Mouse (Mus musculus) Patski (cell line): ENCODE measurements at regions not wholly inside any gene's neighbourhood (a gene's known extent, or its start where the extent isn't known, plus 50 kb on each side); places are given as distances from the start of the nearest gene placed in this dataset.

Source experiments
- ATAC-seq: fragments of 100-300 bp; one replicate; pipeline ENCODE4 v1.8.0; 2021
- CTCF ChIA-PET: fragments of 350-600 bp; sonication (Branson Sonifier 250); formaldehyde crosslinking; loops from one replicate; lab custom pipeline; 2022; ENCODE audit warnings: inconsistent platforms; lab: Charles Lee
- POLR2A ChIA-PET: fragments of 350-600 bp; sonication (Branson Sonifier 250); formaldehyde crosslinking; loops from one replicate; lab custom pipeline; 2022; ENCODE audit warnings: antibody characterized with exemption, inconsistent platforms; lab: Charles Lee
- DNase-seq: peaks from one replicate; pipeline ENCODE4 v3.0.0-alpha.2; 2011; ENCODE audit warnings: low read depth, low spot score
- H3K27me3 ChIP-seq: fragments of 371-371 bp; one replicate; pipeline ENCODE4 v1.5.1; 2021
- CTCF ChIP-seq: fragments of 100-300 bp; IDR thresholded peaks from one replicate; pipeline ENCODE4 v1.5.1; 2021
- in situ Hi-C: fragments of 300-500 bp; cut with MboI; formaldehyde crosslinking; loops from 3 replicates; pipeline ENCODE4 v1.11.1; 2018; ENCODE audit warnings: low pct_unique_long_range_greater_than_20kb, mixed read lengths

DNA sequence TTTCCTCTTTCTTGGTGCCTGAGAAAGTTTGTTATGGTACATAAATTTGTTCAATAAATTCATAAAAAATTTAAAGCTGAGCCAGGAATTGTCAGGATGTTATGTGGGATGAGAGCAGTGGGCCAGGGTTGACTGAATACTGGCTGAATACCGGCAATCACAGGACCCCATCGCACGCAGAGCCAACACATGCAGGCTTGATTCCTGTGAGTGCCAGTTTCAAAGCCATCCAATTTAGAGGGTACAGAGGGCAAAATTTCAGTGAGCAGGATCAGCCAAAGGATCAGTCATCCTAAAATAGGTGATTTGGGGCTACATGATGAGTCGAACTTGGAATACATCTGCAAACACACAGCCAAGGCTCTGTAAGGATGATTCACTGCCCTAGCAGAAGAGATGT lies 583.6 kb upstream of the Nectin3 start:
- POLR2A ChIA-PET: no interaction called here
- no peak for TF ChIP-seq CTCF
- H3K27me3 ChIP-seq: peaks cover 6% of the 10 kb centered on the region
- no peak for ATAC-seq
- CTCF ChIA-PET: no interaction called here
- in situ Hi-C loops: no loop called here
- no peak for DNase-seq

DNA sequence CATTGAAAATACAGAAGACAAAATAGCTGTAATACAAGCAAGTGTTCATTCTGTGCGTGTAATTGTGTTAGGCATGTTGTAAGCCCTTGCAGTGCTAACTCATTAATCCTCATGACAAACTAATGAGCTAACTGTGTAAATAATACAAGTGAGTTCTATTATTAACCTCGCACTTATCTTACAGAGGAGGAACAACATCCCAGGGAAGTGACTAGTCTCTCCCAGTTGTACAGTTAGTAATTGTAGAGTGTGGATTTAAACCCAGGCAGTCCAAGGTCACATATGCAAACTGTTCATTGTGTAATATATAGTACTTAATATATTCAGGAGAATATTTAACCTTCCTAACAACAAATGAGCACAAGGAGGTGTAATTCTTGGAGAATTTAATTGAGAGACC lies 582.0 kb upstream of the Nectin3 start:
- ChIA-PET POLR2A (no interaction called here), CTCF (no interaction called here)
- no peak for DNase-seq
- peaks cover 6% of the 10 kb centered on the region for H3K27me3 ChIP-seq
- no peak for ATAC-seq
- in situ Hi-C loops: no loop called here
- no peak for TF ChIP-seq CTCF

DNA sequence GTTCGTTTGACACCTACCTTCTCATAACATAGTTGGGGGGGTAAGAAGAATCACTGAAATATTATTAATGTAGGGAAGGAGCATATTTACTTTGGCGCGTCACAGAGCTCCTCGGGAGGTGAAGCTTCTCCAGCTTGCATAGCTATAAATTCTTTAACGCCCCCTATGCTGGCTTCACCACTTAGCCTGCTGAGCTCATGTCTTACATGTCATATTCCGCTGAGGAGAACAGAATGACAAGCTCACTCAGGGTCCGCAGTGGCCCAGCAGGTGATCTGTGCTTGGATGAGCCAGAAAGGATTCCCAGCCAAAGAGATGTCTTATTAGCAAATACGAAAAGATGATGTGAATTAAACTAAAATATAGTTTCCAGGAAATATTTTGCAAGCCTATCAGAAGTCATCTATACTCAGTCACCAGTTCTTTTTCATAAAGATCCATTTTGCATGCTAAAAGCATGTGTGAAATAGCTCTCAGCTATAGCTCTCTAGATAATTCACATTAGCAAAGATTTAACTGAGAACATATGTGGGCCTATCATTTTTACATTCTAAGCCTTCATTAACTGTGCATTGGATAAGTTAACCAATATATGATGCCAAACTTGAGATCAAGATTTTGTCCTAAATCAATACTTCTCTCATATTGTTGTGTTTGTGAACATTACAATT lies 561.1 kb upstream of the Nectin3 start:
- no peaks in the 10 kb centered on the region for H3K27me3 ChIP-seq
- no peak for TF ChIP-seq CTCF
- CTCF ChIA-PET: no interaction called here
- POLR2A ChIA-PET: interaction anchor here (1.2 kb wide), 1 partner anchor 9 kb away, joined by 3 read pairs; no protein-coding TSS in a partner anchor
- ATAC-seq (no peak), DNase-seq (no peak)
- in situ Hi-C loops: no loop called here

DNA sequence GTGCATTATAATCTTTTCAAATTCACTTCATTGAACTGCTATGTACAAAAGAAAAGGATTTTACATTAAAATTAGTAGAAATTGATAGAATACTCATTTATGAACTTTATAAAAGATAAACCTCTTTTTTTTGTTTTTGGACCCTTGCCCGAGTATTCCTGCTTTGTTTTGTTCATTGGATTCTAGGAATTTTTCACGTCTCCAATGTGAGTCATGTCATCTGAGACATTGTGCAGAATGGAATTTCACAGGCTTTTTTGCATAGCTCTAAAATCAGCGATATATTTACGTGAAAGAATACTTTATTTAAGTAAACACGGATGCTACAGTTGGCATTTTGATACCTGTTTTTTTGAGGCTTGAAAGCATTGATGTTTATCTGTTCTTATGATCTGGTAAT lies 560.5 kb upstream of the Nectin3 start:
- no peak for ATAC-seq

DNA sequence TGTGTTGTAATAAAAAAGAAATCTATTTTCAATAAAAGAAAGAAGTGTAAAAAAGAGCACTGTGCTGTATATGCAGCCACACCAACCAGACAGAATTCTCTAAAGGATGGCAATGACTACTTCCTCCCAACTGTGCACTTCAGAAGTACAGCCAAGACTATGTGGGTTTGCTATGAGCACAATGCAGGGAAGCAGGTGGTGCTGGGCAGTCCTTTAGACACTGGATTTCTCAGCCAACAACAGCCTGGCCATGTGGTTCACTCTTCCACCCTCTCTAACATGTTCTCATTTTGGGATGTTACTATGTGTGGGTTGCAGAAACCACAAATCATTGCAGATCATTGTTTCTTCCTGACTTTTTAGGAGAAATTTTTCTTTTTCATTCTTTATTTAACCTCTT lies 527.6 kb upstream of the Nectin3 start:
- H3K27me3 ChIP-seq: no peaks in the 10 kb centered on the region
- DNase-seq (no peak), ATAC-seq (no peak)
- ChIA-PET CTCF (no interaction called here), POLR2A (no interaction called here)
- TF ChIP-seq CTCF: no peak
- in situ Hi-C loops: no loop called here

More for the DNA sequence above, 560.5 kb upstream of the Nectin3 start:
- no peak for DNase-seq
- H3K27me3 ChIP-seq: no peaks in the 10 kb centered on the region
- no peak for TF ChIP-seq CTCF
- ChIA-PET POLR2A (interaction anchor here (1.2 kb wide), 1 partner anchor 10 kb away, joined by 3 read pairs; no protein-coding TSS in a partner anchor), CTCF (no interaction called here)
- in situ Hi-C loops: no loop called here

DNA sequence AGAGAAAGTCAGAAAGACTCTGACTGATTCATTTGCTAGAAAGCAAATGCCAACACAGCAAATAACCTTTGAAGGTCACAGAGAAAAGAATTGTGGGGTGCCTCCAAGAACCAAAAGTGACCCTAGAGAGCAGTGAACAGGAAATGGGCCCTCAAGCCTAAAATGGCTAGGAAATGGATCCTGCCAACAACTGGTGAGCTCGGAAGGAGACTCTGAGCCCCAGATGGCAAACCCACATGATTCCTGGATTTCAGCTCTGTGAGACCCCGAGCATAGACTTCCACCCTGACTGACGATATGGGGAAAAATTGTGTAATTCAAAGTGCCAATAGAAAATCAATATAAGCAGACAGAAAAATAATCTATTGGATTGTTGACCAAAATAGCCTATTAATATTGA lies 519.2 kb upstream of the Nectin3 start:
- CTCF ChIA-PET: no interaction called here
- peaks cover 7% of the 10 kb centered on the region for H3K27me3 ChIP-seq
- DNase-seq: no peak
- ATAC-seq: no peak
- no peak for TF ChIP-seq CTCF
- in situ Hi-C loops: no loop called here
- POLR2A ChIA-PET: no interaction called here

DNA sequence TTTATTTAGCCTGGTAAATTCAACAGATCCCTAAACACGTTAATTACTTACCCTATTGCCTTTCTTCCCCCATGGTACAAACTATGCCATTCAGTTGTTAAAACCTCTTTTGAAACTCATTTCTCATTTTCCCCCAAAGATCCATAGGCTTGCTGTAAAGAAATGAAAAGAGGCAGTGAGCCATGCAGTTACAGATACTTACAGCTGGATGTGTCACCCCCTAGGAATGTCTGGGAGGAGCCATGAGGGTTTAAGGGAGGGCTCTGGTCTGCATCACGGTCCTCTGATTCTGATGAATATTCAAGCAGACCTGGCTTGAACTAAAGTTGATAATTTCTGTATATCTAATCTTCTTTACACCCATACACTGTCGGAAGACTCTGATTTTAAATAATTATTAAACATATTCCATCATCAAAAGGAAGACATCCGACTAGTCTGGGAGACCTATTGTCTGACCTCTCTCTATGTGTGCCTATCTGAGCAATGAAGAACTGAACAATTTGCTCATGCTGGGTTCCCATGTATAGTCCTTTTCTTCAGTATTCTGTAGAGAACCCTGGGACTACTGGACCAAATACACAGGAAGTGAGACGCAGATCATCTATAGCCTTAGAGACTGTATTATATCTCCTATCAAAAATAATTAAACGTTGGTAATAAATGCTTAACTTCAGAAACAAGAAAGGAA lies 484.7 kb upstream of the Nectin3 start:
- peak; percentile 76 for ATAC-seq
- POLR2A ChIA-PET: interaction anchor here (0.5 kb wide), 1 partner anchor 899 kb away, joined by 3 read pairs; no protein-coding TSS in a partner anchor
- in situ Hi-C loops: no loop called here

DNA sequence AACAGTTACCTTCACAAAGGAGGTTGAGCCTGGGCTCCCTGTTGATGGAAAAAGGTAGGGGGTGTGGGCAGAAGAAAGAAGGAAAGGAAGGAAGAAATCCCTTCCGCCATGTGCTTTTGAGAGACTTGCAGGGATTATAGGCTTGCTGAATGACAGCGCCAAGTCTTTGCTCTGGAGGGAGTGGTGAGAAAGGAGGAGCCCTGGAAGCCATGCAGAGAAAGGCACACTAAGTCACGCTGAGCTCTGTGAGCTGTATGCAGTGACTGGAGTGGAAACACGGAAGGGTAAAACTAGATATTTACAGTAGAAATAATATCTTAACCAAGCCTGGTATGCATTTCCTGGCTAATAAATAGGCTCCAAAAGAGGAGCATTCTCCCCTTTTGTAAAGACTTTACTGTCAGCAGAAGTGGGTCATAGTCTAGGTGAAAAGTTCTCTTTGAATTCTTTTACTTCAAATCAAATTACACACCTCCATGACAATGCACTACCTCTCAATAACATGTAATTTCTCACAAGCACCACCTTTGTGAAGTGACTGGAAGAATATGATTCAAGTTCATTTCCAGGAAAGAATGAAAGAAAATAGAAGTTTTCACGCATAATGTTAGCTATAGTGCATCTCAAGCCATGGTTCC lies 484.1 kb upstream of the Nectin3 start:
- H3K27me3 ChIP-seq: no peaks in the 10 kb centered on the region
- CTCF ChIA-PET: no interaction called here
- DNase-seq: no peak
- ATAC-seq: no peak
- in situ Hi-C loops: no loop called here
- no peak for TF ChIP-seq CTCF
- POLR2A ChIA-PET: interaction anchor here (0.5 kb wide), 1 partner anchor 900 kb away, joined by 3 read pairs; no protein-coding TSS in a partner anchor

More for the DNA sequence above, 484.7 kb upstream of the Nectin3 start:
- DNase-seq: no peak
- CTCF ChIA-PET: no interaction called here
- no peak for TF ChIP-seq CTCF
- no peaks in the 10 kb centered on the region for H3K27me3 ChIP-seq

DNA sequence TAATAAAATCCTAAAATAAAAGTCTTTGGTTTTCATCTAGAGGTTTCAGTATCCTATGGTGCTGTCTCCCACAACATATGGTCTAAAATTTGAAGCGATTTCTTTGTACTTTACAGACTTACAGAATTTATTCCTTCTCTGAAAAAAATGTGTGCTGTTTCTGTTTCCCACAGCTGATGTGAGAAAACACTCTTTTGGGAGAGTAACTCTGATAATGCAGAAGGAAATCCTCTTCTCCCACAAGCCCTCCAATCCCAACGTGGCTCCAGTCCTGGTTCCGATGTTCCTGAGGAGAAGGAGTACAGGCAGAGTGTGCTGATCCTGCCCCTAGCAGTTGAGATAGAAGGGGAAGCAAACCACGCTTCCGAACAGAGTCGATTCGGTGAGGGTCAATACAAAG lies 467.4 kb upstream of the Nectin3 start:
- no peak for ATAC-seq
- no peak for DNase-seq
- CTCF ChIA-PET: no interaction called here
- in situ Hi-C loops: no loop called here
- POLR2A ChIA-PET: no interaction called here
- no peaks in the 10 kb centered on the region for H3K27me3 ChIP-seq
- TF ChIP-seq CTCF: no peak

DNA sequence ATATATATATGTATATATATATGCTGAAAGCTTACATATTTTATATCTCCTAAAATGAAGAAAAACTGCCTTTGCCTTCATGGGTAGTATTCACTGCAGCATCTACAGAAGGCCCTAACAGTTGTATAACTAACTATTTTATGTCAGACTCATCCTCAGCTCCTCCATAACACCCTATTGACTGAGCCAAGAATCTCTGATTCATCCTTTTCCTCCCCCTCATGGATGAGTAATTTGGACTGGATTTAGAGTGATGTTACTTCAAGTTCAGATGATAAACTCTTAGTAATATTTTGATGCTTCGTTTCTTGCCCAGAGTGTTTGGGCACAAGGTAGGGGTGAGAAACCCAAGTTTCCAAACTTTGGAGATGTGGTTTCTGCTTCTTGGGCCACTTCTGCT lies 458.7 kb upstream of the Nectin3 start:
- no peak for ATAC-seq
- POLR2A ChIA-PET: no interaction called here
- no peaks in the 10 kb centered on the region for H3K27me3 ChIP-seq
- in situ Hi-C loops: no loop called here
- no peak for DNase-seq
- CTCF ChIA-PET: no interaction called here
- TF ChIP-seq CTCF: no peak

DNA sequence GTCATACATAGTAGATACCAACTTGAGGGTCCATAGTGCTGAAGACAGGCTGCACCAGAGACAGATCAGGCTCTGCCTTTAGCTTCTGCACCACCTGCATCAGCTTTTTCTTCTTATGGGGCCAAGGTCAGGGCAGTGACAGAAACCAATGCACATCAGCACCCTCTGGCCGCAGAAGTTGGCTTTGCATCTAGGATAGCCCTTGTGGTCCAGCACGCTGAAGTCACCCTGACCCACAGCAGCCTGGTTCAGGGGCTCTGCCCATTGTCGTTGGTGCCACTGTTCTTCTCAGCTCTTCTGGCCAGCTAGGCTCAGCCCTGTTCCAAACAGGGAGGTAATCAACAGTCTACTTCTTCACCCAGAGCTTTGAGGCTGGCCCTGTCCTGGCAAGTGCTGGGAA lies 427.7 kb upstream of the Nectin3 start:
- in situ Hi-C loops: no loop called here
- no peak for ATAC-seq
- DNase-seq: no peak
- ChIA-PET POLR2A (no interaction called here), CTCF (no interaction called here)
- H3K27me3 ChIP-seq: no peaks in the 10 kb centered on the region
- TF ChIP-seq CTCF: peak; percentile 22
